Mouse (Mus musculus): ENCODE measurements at regions not wholly inside any gene's neighbourhood (a gene's known extent, or its start where the extent isn't known, plus 50 kb on each side); places are given as distances from the start of the nearest gene placed in this dataset.

DNA sequence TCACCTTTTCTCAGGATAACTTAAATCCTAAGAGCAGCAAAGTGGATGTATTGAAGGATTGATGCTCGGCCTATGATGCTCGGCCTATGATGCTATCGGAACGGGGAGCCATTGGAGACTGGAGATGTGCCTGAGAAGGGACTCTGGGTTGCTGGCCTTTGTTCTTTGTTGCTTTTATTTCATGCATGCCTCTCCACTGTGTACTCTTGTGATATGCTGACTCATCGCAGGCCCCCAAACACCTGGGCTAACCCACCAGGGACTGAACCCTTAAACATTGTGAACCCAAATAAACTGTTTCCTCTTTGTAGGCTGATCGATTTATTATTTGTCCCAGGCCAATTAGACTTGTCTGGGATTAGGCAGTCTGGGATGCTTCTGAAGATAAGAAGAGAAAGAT is 61.9 kb downstream of the Pdcl3 start:
- no peak for DNase-seq (ENCODE audit: low spot score)

DNA sequence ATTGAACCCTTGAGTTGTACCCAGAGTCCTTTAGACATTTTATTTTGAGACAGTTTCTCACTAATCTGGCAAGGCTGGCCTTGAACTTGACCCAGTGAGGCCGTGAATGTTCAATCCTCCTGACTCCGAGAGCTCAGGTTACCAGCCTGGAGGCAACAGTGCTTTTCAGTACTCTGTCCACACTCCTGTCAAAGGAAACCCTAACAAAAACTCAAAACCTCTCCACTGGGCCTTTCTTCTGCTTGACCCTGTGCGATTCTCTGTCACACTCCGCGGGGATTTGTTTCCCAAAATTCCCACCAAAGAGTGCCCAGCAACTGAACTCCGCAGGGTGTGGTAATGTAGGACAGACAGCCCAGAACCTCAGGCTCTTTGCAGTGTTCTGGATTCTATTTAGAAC is 71.9 kb downstream of the Pdcl3 start:
- no peak for DNase-seq (ENCODE audit: low spot score)

GRCm38 (mm10) chr1:39062509-39062908 is 77.1 kb downstream of the Pdcl3 start:
- DNase-seq (ENCODE audit: low spot score): no peak

DNA sequence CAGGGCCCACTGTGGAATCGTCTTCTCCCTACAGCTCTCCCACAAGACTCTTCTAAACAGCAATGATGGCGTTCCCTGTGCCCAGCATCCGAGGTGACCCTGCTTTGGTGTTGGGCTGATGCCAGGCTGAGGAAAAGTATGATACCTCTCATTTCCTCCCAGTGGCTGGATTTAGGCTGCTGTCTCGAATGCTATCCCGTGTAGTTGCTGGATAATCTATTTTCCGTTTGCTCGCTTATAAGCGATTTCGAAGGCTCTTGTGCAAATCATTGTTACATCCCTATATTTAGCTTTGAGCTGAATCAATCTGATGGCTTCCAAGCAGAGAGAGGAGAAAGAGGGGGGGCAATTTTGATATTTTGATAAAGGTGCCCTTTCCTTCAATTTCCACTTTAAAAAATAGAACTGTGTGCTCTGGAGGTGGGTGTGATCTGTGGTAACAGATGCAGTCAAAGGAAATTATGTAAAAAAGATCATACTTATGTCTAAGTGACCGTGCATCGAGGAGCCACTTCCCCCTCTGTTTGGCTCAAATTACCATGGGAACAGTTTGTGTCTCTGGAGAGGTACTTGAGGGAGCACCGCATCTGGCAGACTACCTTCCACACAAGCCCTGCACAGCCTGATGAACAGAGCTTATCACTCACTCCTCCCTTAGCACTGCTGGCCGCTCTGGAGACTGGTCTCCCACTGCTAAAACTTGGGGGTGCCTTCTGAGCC is 78.4 kb downstream of the Pdcl3 start:
- peak; percentile 42 for DNase-seq (ENCODE audit: low spot score)

DNA sequence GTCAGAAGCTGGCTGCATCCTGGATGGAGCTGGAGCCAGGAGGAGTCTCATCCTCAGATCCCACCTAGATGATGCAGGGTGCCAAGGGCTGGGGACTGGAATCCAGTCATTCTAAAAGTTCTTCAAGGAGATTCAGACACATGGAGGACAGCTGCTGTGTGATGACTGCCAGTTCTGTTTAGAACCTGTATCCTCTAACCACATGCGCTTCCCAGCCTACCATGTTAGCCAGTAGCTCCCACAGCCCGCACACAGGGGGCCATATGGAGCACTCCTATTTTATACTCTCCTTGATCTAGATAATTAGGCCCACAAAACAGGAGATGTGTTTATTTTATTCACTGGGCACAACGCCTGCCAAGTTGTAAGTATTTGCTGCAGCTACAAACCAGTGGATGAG is 79.4 kb downstream of the Pdcl3 start:
- DNase-seq (ENCODE audit: low spot score): peak; percentile 46

GRCm38 (mm10) chr1:39067901-39068300 is 82.5 kb downstream of the Pdcl3 start:
- DNase-seq (ENCODE audit: low spot score): no peak

DNA sequence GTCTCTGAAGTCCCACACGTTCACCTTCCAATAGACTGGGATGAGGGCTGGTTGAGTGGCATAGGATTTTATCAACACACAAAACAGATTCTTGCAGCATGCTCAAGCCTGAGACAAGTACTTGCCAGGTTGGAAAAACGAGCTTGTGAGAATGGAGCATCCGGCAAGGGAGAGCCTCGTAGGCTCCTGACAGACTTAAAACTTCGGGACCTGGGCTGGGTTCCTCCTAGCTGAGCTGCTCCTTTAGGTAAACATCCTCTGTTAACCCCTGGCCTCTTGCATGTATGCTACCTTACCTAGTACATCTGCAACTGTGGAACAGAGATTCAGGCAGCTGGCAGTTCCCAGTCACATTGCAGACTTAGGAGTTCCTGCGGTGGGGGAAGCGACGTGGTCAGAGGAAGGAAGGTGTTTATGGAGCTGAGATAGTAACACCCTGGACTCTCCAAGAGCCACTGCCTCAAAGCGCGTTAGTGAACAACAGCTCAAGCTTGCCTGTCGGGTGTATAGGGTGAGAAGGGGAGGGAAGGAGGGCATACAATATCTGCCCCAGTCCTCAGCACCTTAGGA is 83.8 kb downstream of the Pdcl3 start:
- no peak for DNase-seq (ENCODE audit: low spot score)

DNA sequence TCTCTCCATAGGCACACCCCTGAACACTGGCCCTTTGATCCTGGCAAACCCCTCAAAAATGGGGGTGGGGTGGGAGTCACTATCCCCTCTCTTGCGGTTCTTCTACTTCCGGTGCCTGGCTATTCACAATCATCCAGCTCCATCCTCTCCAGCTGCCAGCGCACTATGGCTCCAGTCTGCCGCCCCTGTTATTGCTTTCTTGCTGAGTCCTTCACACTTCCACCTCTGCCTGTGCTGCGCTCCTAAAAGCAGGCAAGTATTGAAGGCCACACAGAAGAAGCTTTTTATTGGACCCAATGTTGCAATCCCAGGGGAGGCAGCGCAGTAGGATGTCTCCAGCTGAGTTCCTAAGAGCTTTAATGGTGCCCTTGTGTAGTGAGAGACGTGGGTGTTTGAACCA is 84.3 kb downstream of the Pdcl3 start:
- DNase-seq (ENCODE audit: low spot score): no peak

- no peak for DNase-seq (ENCODE audit: low spot score)
These were observed 90.6 kb downstream of the Pdcl3 start for GRCm38 (mm10) chr1:39075966-39076365.

DNA sequence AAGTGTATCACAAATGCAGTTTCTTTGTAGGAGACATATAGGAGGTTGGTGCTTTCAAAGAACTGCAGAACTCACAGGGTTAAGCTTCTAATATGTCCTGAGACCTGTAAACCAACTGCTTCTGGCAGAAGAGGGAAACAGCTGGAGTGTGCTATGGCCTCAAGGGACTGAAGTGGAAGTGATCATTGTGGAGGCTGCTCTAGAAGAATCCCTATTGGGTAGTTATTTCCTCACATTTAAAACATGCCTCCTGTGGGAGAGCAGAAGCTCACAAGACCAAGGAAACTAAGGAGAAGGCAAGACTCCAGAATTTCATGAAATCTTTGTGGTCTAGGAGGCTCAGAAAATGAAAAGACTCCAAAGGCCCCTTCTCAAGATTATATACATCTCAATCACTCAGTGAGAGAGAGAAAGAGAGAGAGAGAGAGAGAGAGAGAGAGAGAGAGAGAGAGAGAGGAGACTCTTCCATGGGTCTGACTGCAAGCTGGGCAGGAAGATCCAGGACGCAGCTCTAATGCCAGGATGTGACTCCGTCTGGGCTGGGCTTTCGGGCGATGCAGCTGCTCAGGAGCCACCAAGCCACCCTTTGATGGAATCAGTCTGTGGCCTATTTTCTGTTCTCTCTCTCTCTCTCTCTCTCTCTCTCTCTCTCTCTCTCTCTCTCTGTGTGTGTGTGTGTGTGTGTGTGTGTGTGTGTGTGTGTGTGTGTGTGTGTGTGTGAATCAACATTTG is 93.3 kb downstream of the Pdcl3 start:
- no peak for DNase-seq (ENCODE audit: low spot score)

GRCm38 (mm10) chr1:39083911-39084826 is 98.8 kb downstream of the Pdcl3 start:
- DNase-seq (ENCODE audit: low spot score): no peak

GRCm38 (mm10) chr1:39086273-39086672 is 100.9 kb downstream of the Pdcl3 start:
- DNase-seq (ENCODE audit: low spot score): peak; percentile 49

GRCm38 (mm10) chr1:39089875-39090274 is 103.7 kb upstream of the Npas2 start:
- DNase-seq (ENCODE audit: low spot score): no peak

DNA sequence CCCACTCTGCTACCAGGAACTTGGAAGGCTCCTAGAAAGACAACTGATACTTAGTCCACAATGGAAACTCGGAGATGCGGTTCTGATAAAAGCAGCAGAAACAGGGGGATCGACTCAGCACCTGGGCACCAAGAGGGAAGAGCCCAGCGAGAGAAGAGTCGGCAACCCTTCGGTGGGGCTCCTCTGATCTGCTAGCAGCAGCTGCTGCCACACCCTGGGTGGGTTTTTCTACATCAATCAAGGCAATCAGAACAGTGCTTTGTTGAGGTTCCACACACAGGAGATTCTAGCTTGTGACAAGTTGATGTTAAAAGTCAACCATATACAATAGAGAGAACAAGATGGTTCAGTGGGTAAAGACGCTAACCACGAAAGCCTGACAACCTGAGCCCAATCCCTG is 102.4 kb upstream of the Npas2 start:
- no peak for DNase-seq (ENCODE audit: low spot score)

- DNase-seq (ENCODE audit: low spot score): no peak
These were observed 101.9 kb upstream of the Npas2 start for GRCm38 (mm10) chr1:39091638-39092037.

DNA sequence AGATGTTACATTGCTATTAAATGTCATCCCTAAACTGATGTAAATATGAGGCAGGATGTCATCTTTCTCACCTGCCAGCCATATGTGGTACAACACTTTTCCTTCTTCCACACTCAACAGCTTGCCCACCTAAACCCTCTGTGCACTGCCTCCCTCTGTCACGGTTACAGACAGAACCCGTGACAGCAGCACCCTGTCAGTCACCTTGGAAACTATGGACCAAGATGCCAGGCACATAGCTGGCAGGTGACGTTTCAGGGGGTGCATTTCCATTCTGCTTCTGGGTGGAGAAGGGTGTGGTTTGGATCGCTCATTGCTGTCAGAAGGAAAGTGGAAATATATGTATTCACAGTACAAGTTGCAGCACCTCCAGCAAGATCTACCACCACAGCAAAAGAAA is 100.2 kb upstream of the Npas2 start:
- DNase-seq (ENCODE audit: low spot score): no peak

DNA sequence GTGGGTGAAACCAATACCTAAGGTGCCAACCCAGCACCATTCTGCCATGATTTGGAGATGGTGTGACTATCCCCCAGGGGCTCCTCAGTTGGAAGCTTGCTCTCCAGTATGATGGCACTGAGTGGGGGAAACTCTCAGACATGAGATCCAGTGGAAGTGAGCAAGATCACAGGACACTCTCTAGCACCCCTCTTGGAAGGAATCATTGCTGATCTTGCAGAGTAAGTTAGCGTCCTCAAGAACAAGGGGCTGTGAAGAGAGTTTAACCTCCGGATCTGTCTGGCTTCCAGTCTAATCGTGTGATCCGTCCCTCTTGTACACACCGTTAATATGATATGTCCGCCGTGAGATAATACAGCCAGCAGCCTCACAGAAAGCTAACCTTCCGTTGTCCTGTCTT is 99.5 kb upstream of the Npas2 start:
- DNase-seq (ENCODE audit: low spot score): no peak

DNA sequence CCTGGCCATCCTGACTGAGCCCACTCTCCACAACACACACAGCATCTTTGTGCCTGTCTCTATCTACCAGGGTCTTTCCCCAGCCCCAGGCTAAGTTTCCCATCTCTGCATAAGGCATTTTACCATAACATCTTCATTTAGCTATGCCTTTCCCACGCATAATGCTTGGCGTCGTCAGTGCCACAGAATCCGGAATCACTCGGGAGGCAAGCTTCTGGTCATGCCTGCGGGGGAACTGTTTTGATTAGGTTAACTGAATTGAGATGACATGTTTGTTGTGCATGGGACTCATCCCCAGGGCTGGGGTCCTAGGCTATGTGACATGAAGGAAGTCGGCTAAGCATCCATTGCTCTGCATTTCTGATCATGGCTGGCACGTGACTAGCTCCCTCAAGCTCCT is 97.6 kb upstream of the Npas2 start:
- no peak for DNase-seq (ENCODE audit: low spot score)

- DNase-seq (ENCODE audit: low spot score): no peak
These were observed 96.8 kb upstream of the Npas2 start for GRCm38 (mm10) chr1:39096726-39097125.

DNA sequence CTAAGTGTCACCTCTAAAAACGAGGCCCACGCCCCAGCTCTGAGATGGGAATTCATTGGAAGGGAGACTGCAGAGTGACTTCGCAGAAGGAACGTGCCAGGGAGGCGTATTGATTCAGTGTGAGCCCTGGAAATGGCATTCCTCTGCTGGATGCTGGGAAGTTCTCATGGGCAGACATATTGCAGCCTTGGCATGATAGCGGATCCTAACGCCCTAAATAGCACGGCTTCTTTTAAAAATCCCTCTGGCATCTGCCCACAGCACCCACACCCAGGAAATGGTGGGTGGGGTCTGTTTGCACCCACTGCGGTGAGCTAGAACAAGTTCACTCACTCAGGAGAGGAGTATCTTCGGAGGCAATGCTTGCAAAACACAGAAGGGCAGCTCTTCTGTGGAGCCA is 96.0 kb upstream of the Npas2 start:
- peak; percentile 73 for DNase-seq (ENCODE audit: low spot score)

- DNase-seq (ENCODE audit: low spot score): no peak
These were observed 95.4 kb upstream of the Npas2 start for GRCm38 (mm10) chr1:39098154-39098553.

- DNase-seq (ENCODE audit: low spot score): no peak
These were observed 94.3 kb upstream of the Npas2 start for GRCm38 (mm10) chr1:39099246-39099645.

All from layer of hippocampus, adult 11-12 months (tissue).